Comparison of ENCODE assay signal across 16 mouse cellular contexts in the genomic region with DNA sequence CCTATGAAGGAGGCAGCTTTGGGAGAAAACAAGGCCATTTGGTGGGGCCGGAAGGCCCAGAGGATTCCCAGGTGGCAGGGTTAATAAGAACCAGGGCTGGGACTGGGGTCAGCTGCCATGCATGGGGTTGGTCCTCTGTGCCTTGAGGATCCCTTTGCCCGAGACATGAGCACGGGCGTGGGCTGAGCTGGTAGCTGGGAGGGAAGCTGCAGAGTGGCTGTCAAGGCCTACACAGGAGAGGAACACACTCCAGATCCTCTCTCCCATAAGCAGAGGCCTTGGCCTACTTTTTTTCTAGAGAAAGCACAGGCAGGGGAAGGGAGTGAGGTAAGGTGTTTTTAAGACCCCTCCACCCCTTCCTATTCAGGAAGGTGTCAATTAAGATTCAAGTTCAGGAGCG.
"Had no signal": no experiment of that assay in that cellular context is flagged by ENCODE, and none has a peak within 500 bp of the region (broad histone marks: within the 10 kb centered on the region; RNA-seq: fewer than 3 reads in every experiment).

No protein-coding gene starts in this region.

- DNase-seq: kidney, adult 18-20 months; kidney, adult 9 months; kidney, postnatal 14 days; kidney, postnatal 4 days; layer of hippocampus, adult 9-11 months; layer of hippocampus, postnatal 36 days; liver, embryonic 13.5 days; lung, adult 2 months; lung, postnatal 14 days; lung, postnatal 4 days; midbrain, embryonic 14.5 days; thymus, adult 18-20 months; thymus, postnatal 36 days had no signal

- H3K27me3 ChIP-seq: liver, embryonic 13.5 days; neural tube, embryonic 12.5 days; neural tube, embryonic 15.5 days had no signal

- H3K4me3 ChIP-seq: liver, embryonic 13.5 days; neural tube, embryonic 12.5 days; neural tube, embryonic 15.5 days had no signal

- H3K27ac ChIP-seq: liver, embryonic 13.5 days; neural tube, embryonic 12.5 days; neural tube, embryonic 15.5 days had no signal

- H3K4me1 ChIP-seq: liver, embryonic 13.5 days had no signal

- ATAC-seq: intestine, embryonic 16.5 days had no signal
